Mouse (Mus musculus) layer of hippocampus, postnatal 10 days (tissue): ENCODE measurements around the gene Sdad1. TPM values are rescaled to one million over a fixed set of nuclear protein-coding genes. Genes with fewer than 3 reads are reported as not detected.

ENCODE experiments used
- DNase-seq, 2 experiments: peaks; one replicate each; pipeline ENCODE4 v3.0.0; 2021; ENCODE audit warnings: low spot score in 2 of 2
- total RNA-seq, 2 experiments: library from RNA; stranded (reverse); gene quantifications; 2 replicates each; pipeline ENCODE4 v1.2.3; 2021

Sdad1 gene
- total RNA-seq, 2 experiments from 2014 or later: 23.7 to 25.9 TPM

GRCm38 (mm10) chr5:92313776-92314175 lies 3.5 kb upstream of the Sdad1 start:
- no peak for DNase-seq

GRCm38 (mm10) chr5:92312046-92312715 lies 1.9 kb upstream of the Sdad1 start:
- DNase-seq: peak; percentile 92 to 93

DNA sequence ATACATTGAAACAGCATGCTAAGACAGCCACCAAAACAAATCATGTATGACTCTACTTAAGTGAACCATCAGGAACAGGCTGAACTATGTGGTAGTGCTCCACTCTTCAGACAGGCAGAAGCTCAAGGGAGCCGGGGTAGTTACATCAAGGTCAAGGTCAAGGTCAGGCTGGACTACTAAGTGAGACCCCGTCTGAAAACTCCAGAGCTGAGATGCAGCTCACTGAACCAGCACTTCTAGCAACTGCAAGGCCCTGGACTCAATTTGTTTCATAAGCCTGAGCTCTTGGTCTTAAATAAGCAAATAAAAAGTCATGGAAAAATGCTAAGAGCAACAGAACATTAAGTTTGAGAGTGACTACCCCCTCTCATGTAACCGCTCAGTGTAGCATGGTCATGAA lies 6.0 kb downstream of the Sdad1 start:
- no peak for DNase-seq

GRCm38 (mm10) chr5:92302149-92302840 lies 8.0 kb downstream of the Sdad1 start:
- DNase-seq: no peak

DNA sequence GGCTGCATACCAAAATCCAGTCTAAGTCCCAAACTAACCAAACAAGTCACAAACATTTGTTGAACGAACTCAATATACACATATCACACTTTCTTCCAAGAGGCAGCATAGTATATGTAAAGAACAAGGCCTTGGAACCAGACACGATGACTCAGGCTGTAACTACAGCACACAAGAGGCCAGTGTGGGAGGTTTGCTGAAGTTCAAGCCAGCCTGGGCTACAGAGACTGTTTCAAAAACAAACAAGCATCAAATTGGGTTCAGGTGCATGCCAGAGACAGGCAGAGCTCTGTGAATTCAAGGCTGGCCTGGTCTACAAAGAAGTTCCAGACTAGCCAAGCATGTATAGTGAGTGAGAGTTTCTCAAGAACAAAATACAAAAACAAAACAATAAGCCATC lies 15.8 kb downstream of the Sdad1 start:
- no peak for DNase-seq

GRCm38 (mm10) chr5:92291652-92292414 lies 18.4 kb downstream of the Sdad1 start:
- DNase-seq: no peak

DNA sequence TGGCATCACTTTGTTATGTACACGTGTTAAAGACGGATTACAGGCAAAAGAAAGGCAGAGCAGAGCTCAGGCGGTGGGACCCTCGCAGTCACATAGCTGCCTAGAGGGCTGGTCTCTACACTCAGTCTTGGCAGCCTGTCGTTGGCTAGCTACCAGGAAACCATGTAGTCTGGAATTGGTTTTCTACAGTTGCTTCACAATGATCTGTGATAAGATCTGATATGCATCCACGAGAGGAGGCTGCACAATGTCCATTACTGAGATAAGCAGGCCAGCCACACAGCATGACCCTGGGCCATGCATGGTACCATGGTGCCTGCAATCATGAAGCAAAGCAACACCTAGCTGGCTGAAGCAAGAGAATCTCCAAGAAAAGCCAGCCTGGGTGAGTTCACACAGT lies 22.4 kb downstream of the Sdad1 start:
- no peak for DNase-seq

- no peak for DNase-seq
These were observed 27.2 kb downstream of the Sdad1 start for GRCm38 (mm10) chr5:92283107-92283506.

- DNase-seq: peak; percentile 25 to 42
These were observed 27.7 kb downstream of the Sdad1 start for GRCm38 (mm10) chr5:92282571-92282970.

- no peak for DNase-seq
These were observed 31.2 kb downstream of the Sdad1 start for GRCm38 (mm10) chr5:92278942-92279537.

- DNase-seq: peak; percentile 71 to 78
These were observed 32.6 kb downstream of the Sdad1 start, which contains the start of gene Naaa for GRCm38 (mm10) chr5:92277437-92278394. TSS of gene Naaa (minus strand) at chr5:92278170.

GRCm38 (mm10) chr5:92270496-92270895 lies 39.8 kb downstream of the Sdad1 start:
- no peak for DNase-seq

GRCm38 (mm10) chr5:92263761-92264359 lies 46.4 kb downstream of the Sdad1 start:
- peak; percentile 80 to 82 for DNase-seq

- DNase-seq: no peak
These were observed 47.6 kb downstream of the Sdad1 start for GRCm38 (mm10) chr5:92262646-92263045.

- DNase-seq: no peak
These were observed 54.1 kb downstream of the Sdad1 start, which contains the start of gene Ppef2 for GRCm38 (mm10) chr5:92256218-92256617. TSS of gene Ppef2 (minus strand) at chr5:92256278.

DNA sequence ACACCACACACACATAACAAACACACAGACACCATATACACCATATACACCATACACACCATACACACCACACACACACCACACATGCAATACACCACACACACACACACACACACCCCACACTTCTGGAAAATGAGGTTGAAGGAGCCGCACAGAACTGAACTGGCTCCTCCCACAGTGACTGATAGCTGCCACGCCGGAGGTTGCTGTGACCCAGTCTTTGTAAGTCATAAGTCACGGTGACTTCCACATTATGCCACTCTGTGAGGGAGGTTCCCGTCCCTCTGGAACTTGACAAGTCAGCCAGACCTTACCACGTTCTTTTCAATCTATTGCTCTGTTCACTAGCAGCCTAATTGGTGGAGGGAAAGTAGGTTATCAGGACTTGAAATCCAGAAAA lies 55.8 kb downstream of the Sdad1 start:
- no peak for DNase-seq

DNA sequence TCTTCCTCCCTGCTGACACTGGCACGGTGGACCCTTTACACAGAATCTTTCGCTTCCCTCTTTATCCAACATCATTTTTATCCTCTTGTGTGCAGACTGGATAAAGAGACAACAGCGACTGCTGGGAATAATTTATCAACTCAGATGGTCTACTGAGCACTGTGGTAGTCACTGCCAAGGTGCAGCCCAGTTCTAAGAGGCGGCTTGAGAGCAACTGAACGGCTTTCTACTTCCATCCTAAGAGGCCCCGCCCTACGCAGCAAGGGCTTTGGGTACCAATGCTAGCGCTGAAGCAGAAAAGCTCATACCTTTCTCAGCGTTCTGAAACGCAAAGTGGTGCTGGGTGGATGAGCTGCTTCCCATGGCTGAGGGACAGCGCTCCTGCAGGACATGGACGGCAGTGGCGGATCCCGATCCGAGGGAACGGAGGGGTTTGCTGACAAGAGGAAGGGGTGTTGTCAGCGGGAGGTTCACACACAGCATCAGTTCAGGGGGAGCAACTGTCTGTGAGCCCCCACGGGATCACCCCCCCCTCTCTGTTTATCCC lies 57.4 kb downstream of the Sdad1 start:
- peak; percentile 33 to 39 for DNase-seq

DNA sequence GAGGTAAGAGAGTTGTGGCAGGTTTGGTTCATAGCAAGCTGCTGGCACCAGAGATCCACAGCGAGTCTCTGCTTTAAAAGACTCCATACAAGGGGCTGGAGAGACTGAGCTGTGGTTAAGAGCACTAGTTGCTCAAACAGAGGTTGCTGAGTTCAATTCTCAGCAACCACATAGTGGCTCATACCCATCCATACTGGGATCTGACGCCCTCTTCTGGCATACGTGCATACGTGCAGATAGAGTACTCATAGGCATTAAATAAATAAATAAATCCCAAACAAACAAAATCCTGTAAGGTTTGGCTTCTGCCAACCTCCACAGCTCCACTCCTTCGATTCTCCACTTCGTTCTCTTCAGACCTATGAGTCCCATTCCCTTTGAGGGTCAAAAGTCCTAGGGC lies 58.2 kb downstream of the Sdad1 start:
- DNase-seq: no peak

DNA sequence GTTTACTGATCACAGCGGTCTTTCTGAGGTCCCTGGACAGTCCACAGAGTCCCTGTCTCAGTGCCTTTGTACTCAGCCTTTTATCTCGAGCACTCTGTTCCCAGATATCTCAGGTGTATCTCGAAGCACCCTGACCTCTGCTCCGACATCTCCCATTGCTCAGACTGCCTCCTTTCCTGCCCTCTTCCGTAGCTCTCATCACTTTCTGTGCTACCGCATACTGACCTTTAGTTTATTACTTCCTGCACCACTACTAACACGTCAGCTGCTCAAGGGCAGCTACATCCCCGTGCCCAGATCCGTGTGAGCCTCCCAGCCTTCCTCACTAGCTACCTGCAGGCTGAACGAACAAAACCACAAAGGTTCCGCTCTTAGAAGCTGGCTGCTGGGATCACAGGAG lies 61.7 kb downstream of the Sdad1 start:
- DNase-seq: no peak

- DNase-seq: no peak
These were observed 64.8 kb downstream of the Sdad1 start for GRCm38 (mm10) chr5:92245483-92245882.
